Mouse (Mus musculus): ENCODE measurements around the gene Hsd11b1.

- peak; percentile 94 for TF ChIP-seq CTCF (IDR thresholded peaks at IDR 0.05; ENCODE audit: low read depth)
- TF ChIP-seq EP300 (IDR thresholded peaks at IDR 0.05; ENCODE audit: low read depth) = no peak
Observed at GRCm38 (mm10) chr1:193208178-193208577, 55.7 kb downstream of the Hsd11b1 start.

All from heart, postnatal 0 days (tissue).